Mouse (Mus musculus) left cerebral cortex, postnatal 4 days (tissue): Measurements from ENCODE around the gene Mob3b. TPM values are rescaled to one million over a fixed set of nuclear protein-coding genes. Genes with fewer than 3 reads are reported as not detected.

Source experiments
- DNase-seq: peaks from one replicate; pipeline ENCODE4 v3.0.0-alpha.2; 2022
- intact Hi-C: fragments of 180-260 bp; cut with DNase I; formaldehyde crosslinking; loops from one replicate; pipeline ENCODE4 v1.15.1; 2025
- total RNA-seq, 2 experiments: library from RNA; stranded (reverse); gene quantifications; 2 replicates each; pipeline ENCODE4 v1.2.3; 2021

Gene Mob3b
- total RNA-seq, 2 experiments from 2014 or later, result 4.3 to 5.9 TPM

- no peak for DNase-seq
- intact Hi-C loops, result loop anchor here (10.0 kb wide), 1 partner anchor 374 kb away; no protein-coding TSS in a partner anchor
Observed at GRCm38 (mm10) chr4:35150706-35151105, 6.6 kb downstream of the Mob3b start.

- DNase-seq, result no peak
- intact Hi-C loops, result no loop called here
Observed at GRCm38 (mm10) chr4:35148326-35148725, 9.0 kb downstream of the Mob3b start.

GRCm38 (mm10) chr4:35146597-35146996, 10.7 kb downstream of the Mob3b start:
- intact Hi-C loops, result no loop called here
- no peak for DNase-seq

GRCm38 (mm10) chr4:35145726-35146125, 11.6 kb downstream of the Mob3b start:
- intact Hi-C loops, result no loop called here
- DNase-seq, result no peak

- no peak for DNase-seq
- intact Hi-C loops, result no loop called here
Observed at GRCm38 (mm10) chr4:35143472-35144102, 13.7 kb downstream of the Mob3b start.

- DNase-seq, result no peak
- intact Hi-C loops, result no loop called here
Observed at GRCm38 (mm10) chr4:35140317-35140716, 17.0 kb downstream of the Mob3b start.

GRCm38 (mm10) chr4:35138077-35138476, 19.2 kb downstream of the Mob3b start:
- intact Hi-C loops, result no loop called here
- DNase-seq, result no peak

GRCm38 (mm10) chr4:35136996-35137395, 20.3 kb downstream of the Mob3b start:
- no peak for DNase-seq
- intact Hi-C loops, result no loop called here

- no peak for DNase-seq
- intact Hi-C loops, result no loop called here
Observed at GRCm38 (mm10) chr4:35135806-35136205, 21.5 kb downstream of the Mob3b start.

- no peak for DNase-seq
- intact Hi-C loops, result no loop called here
Observed at GRCm38 (mm10) chr4:35134846-35135611, 22.3 kb downstream of the Mob3b start.

GRCm38 (mm10) chr4:35133411-35133810, 23.9 kb downstream of the Mob3b start:
- DNase-seq, result no peak
- intact Hi-C loops, result no loop called here

GRCm38 (mm10) chr4:35131592-35131991, 25.7 kb downstream of the Mob3b start:
- intact Hi-C loops, result no loop called here
- no peak for DNase-seq

GRCm38 (mm10) chr4:35130411-35130948, 26.8 kb downstream of the Mob3b start:
- intact Hi-C loops, result no loop called here
- no peak for DNase-seq

GRCm38 (mm10) chr4:35127759-35128158, 29.5 kb downstream of the Mob3b start:
- DNase-seq, result no peak
- intact Hi-C loops, result no loop called here

- DNase-seq, result no peak
- intact Hi-C loops, result no loop called here
Observed at GRCm38 (mm10) chr4:35126776-35127175, 30.5 kb downstream of the Mob3b start.

- peak; percentile 58 for DNase-seq
- intact Hi-C loops, result no loop called here
Observed at GRCm38 (mm10) chr4:35125299-35125777, 31.9 kb downstream of the Mob3b start.

- intact Hi-C loops, result no loop called here
- DNase-seq, result no peak
Observed at GRCm38 (mm10) chr4:35124027-35124426, 33.3 kb downstream of the Mob3b start.

- intact Hi-C loops, result no loop called here
- DNase-seq, result no peak
Observed at GRCm38 (mm10) chr4:35123087-35123486, 34.2 kb downstream of the Mob3b start.

GRCm38 (mm10) chr4:35121060-35121459, 36.2 kb downstream of the Mob3b start:
- DNase-seq, result no peak
- intact Hi-C loops, result no loop called here

GRCm38 (mm10) chr4:35120575-35120974, 36.7 kb downstream of the Mob3b start:
- DNase-seq, result no peak
- intact Hi-C loops, result no loop called here

GRCm38 (mm10) chr4:35120159-35120558, 37.1 kb downstream of the Mob3b start:
- intact Hi-C loops, result no loop called here
- DNase-seq, result no peak

GRCm38 (mm10) chr4:35118851-35119250, 38.4 kb downstream of the Mob3b start:
- intact Hi-C loops, result no loop called here
- no peak for DNase-seq
